Mouse (Mus musculus) lung, adult 2 months (tissue): ENCODE results near the gene Kcnh2. TPM values are rescaled to one million over a fixed set of nuclear protein-coding genes. Genes with fewer than 3 reads are reported as not detected.
"Not testable (repeated sequence)": the region's sequence is repeated elsewhere in the genome, so short reads cannot be mapped to it uniquely, and the experiment has no call there.

ENCODE experiments used
- DNase-seq: peaks from one replicate; pipeline ENCODE4 v3.0.0; 2022
- H3K4me1 ChIP-seq: fragments of 200-500 bp; 2 replicates; pipeline ENCODE4 v1.6.1; 2011; ENCODE audit warnings: low read length; ENCODE audit not compliant: control insufficient read depth, insufficient read depth
- H3K4me3 ChIP-seq: fragments of 200-500 bp; replicated peaks from 2 replicates; pipeline ENCODE3; 2011; ENCODE audit warnings: low read depth, mild to moderate bottlenecking, control low read depth, low read length; ENCODE audit errors: extremely low read depth
- CTCF ChIP-seq: fragments of 200-500 bp; IDR thresholded peaks from 2 replicates; pipeline ENCODE4 v1.5.1; 2011; ENCODE audit warnings: mild to moderate bottlenecking, low read length, control low read depth; ENCODE audit not compliant: insufficient read depth
- POLR2A ChIP-seq: fragments of 200-500 bp; IDR thresholded peaks from 2 replicates; pipeline ENCODE4 v1.6.1; 2011; ENCODE audit warnings: low read depth, mild to moderate bottlenecking, control low read depth, low read length, borderline replicate concordance; ENCODE audit errors: extremely low read depth
- WGBS: fragments of 180-500 bp; shearing (Covaris S2); methylation state at CpG from one replicate; pipeline ENCODE4 v1.1.7; 2018; 5-methylcytosine and 5-hydroxymethylcytosine counted together
- polyA plus RNA-seq: library from polyadenylated mRNA; depleted of rRNA; stranded (reverse); fragments of >200 nt; gene quantifications from 2 replicates; pipeline ENCODE4 v1.2.3, GENCODE M21; 2012; rRNA removed

The Kcnh2 gene
- polyA plus RNA-seq, result 29.5 and 37.1 TPM in 2 replicates

DNA sequence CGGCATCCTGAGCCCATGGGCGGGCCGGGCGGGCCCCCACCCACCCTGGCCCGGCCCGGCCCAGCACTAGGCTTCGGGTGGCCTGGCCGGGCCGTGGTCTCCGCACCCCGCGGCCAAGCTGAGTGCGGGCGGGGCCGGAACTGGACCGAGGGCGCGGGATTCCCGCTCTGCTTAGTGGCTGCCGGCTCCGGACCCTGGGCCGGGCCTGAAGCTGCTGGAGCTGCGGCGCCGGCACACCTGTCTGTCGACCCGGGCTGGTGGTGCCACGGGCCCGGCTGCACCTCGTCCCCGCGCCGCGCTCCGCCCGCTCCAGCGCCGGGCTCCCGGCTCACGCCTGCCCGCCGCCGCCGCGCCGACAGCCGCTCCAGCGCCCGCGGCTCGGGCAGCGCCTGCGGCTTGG lies at the start of gene Kcnh2:
Gene Kcnh2, minus strand, starts transcription at position 327 of the 400 bp plus-strand sequence.
- DNase-seq, result no peak
- WGBS, result 2% methylated on average over 53 of the region's 53 CpGs
- Histone ChIP-seq H3K4me1 (peaks cover 8% of the 10 kb centered on the region), H3K4me3 (peak within 1 kb of the TSS; percentile 44)
- TF ChIP-seq POLR2A (no peak), CTCF (no peak)

DNA sequence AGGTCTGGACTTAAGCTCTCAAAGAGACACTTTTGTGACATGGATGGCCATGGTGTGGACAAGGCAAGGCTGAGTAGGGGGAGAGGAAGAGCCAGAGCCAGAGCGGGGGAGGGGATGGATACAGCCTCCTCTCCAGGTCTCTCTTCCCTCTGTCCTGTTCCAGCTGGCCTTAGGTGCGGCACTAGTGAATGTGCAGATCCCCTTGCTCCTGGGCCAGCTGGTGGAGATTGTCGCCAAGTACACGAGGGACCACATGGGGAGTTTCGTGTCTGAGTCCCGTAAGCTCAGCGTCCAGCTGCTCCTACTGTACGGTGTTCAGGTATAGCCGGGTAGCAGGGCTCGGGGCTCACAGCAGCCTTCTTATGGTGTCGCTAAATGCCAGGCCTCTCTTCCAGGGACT lies 49.0 kb upstream of the Kcnh2 start:
- DNase-seq, result no peak
- WGBS, result 92% methylated on average over 11 of the region's 11 CpGs
- Histone ChIP-seq H3K4me1 (no peaks in the 10 kb centered on the region), H3K4me3 (no peak overlapping the region)
- no peak for TF ChIP-seq CTCF
- no peak for TF ChIP-seq POLR2A

DNA sequence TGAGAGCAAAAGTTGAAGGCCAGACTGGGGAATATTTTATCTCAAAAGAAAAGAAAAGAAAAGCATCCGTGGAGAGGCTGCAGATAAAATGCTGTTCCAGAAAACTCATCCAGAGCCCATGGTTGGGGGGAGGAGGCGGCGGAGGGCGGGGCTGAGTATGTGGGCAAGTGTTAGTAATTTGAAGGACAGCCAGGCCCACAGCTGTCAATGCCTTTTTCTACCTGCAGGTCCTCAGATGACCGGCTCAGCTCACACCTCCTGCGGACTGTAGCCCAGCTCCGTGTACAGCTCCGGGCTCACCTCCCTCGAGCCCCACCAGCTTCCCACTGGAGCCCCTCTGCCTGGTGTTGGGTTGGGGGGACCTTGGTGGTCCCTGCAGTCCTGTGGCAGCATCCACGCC lies 48.3 kb upstream of the Kcnh2 start:
- DNase-seq, result no peak
- Histone ChIP-seq H3K4me3 (no peak overlapping the region), H3K4me1 (peaks cover 2% of the 10 kb centered on the region; the same call in 1 of the 2 replicates)
- TF ChIP-seq CTCF (no peak), POLR2A (no peak)
- WGBS, result 87% methylated on average over 10 of the region's 10 CpGs

DNA sequence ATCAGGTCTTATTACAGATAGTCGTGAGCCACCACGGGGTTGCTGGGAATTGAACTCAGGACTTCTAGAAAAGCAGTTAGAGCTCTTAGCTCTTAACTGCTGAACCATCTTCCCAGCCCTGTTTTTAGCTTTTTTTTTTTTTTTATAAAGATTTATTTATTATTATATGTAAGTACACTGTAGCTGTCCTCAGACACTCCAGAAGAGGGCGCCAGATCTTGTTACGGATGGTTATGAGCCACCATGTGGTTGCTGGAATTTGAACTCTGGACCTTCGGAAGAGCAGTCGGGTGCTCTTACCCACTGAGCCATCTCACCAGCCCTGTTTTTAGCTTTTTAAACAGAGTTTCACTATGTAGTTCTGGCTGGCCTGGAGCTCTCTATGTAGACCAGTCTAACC lies 44.9 kb upstream of the Kcnh2 start:
- 90% methylated on average over 6 of the region's 6 CpGs for WGBS
- not testable (repeated sequence) for H3K4me1 ChIP-seq, DNase-seq, H3K4me3 ChIP-seq

DNA sequence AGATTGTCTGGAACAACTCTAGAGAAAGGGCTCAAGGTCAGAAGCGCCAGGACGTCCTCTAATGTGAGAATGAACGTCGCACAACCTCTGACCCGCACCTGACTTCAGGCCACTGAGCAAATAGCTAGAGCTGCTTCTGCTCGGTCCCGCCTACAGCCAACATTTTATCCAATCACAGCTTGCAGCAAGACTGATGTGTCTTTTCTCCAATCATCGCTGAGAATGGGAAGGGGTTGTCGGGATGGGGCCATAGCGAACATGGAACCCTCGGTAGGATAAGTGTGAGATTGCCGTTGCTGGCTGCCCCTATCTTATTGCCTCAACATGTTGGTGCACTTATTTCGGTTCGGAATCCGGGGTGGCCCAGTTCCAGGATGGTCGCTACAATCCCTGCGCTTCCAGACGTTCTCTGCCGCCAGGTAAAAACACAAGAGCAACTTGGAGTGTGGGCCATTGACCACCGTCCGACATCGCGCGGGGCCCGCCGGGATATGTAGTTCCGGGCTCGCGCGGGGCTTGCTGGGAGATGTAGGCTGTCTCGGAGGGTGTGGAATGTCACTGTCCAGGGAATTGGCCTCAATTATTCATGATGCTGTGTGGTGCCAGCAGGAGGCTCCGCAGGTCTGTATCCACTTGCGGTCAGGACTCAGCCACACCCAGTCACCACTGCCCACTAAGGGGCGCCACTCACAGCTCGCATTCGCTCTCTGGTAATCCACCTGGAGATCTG lies 42.9 kb upstream of the Kcnh2 start:
- H3K4me3 ChIP-seq, result peak overlapping the region; percentile 80
- TF ChIP-seq CTCF, result peak; percentile 60
- peak; percentile 68; the same call in 1 of the 2 replicates for TF ChIP-seq POLR2A
- WGBS, result 1% methylated on average over 36 of the region's 36 CpGs
- peaks cover 8% of the 10 kb centered on the region for H3K4me1 ChIP-seq
- peak; percentile 97 for DNase-seq

DNA sequence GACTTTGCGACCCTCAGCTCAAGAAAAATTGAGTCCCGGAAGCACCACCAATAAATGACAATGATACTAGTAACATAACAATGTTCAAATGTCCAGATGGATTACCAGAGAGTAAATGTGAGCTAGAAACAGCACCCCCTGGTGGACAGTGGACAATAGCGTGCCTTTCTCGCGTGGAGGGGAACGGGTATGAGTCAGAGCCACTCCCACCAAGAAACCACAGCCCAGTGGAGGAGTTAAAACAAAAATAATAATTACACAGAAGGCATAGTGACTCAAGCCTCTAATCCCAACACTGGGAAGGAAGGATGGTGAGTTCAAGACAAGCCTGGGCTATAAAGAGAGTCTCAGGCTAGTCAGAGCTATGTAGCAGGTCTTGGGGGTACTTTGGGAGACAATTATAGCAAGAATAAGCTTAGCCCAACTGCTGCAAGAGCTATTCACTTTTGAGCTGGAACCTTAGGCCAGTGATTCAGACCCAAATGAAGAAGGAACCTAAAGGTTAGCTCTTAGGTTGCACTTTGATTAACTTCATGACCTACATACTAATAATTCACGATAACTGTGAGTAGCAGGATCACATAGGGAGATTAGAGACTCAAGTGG lies 42.1 kb upstream of the Kcnh2 start, which contains the start of gene Abcb8:
Gene Abcb8, plus strand, starts transcription at position 272 of the 606 bp plus-strand sequence.
- TF ChIP-seq POLR2A (no peak), CTCF (peak; percentile 83)
- Histone ChIP-seq H3K4me1 (peaks cover 8% of the 10 kb centered on the region), H3K4me3 (peak within 1 kb of the TSS; percentile 80)
- 18% methylated on average over 7 of the region's 7 CpGs for WGBS
- peak; percentile 77 for DNase-seq

DNA sequence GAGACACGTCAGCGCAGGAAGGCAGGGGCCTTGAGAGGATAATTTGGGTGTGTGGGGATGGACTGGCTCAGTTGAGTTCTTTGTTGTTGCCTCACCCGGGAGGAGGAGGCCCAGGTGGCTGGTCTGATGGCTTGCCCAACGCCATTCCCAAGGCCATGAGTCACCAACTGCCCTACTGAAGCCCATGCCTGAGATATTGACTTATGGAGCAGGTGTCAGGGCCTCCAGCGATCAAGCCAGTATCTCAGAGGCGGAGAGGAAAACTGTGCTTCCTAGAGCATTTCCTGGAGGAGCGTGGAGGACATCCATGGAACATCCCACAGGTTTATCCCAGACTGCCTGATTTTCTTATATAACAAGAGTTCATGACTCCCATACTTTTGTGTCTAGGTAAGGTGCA lies 41.3 kb upstream of the Kcnh2 start:
- DNase-seq, result no peak
- H3K4me1 ChIP-seq, result peaks cover 13% of the 10 kb centered on the region
- TF ChIP-seq CTCF (no peak), POLR2A (no peak)
- no peak overlapping the region for H3K4me3 ChIP-seq
- WGBS, result 65% methylated on average over 7 of the region's 7 CpGs

DNA sequence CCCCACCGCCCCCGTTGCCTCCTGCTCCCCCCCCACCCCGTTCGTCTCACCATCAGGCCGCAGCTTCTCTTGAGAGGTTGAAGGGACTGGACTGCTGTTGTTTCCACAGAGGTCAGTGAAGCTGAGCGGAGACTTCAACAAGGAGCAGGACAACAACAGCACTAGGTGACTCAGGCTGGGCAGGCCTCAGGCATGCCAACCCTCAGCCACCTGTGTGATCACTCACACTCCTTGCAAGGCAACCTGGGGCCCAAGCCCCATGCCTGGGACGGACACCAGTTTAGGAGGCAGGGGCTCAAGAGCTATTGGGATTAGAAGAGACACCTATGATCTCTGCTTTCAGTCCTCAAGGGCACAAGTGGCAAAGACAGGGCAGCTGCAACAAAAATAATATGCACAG lies 40.5 kb upstream of the Kcnh2 start, which contains the start of gene Atg9b:
Gene Atg9b, minus strand, starts transcription at position 280 of the 400 bp plus-strand sequence.
- H3K4me1 ChIP-seq, result peaks cover 16% of the 10 kb centered on the region
- TF ChIP-seq POLR2A, result no peak
- no peak for TF ChIP-seq CTCF
- 89% methylated on average over 7 of the region's 7 CpGs for WGBS
- DNase-seq, result no peak
- H3K4me3 ChIP-seq, result no peak within 1 kb of the TSS

DNA sequence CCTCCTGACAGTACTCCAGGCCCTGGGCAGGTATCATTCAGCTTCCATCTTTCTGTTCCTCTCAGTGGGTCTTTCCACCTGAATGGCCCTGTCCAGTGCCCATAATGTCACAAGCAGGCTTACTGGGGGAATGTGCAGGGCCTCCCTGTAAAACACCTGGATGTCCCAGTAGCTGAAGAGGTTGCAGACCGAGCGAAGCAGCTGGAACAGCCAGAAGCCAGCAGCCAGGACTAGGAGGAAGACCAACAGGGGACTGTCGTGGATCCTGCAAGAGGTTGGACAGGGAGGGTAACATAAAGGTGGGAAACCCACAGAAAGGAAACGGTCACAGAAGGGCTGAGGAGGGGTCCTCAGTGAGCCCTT lies 38.2 kb upstream of the Kcnh2 start:
- Histone ChIP-seq H3K4me1 (peaks cover 14% of the 10 kb centered on the region), H3K4me3 (no peak overlapping the region)
- TF ChIP-seq CTCF (no peak), POLR2A (no peak)
- whole genome bisulfite sequencing, result 84% methylated on average over 4 of the region's 4 CpGs
- no peak for DNase-seq

DNA sequence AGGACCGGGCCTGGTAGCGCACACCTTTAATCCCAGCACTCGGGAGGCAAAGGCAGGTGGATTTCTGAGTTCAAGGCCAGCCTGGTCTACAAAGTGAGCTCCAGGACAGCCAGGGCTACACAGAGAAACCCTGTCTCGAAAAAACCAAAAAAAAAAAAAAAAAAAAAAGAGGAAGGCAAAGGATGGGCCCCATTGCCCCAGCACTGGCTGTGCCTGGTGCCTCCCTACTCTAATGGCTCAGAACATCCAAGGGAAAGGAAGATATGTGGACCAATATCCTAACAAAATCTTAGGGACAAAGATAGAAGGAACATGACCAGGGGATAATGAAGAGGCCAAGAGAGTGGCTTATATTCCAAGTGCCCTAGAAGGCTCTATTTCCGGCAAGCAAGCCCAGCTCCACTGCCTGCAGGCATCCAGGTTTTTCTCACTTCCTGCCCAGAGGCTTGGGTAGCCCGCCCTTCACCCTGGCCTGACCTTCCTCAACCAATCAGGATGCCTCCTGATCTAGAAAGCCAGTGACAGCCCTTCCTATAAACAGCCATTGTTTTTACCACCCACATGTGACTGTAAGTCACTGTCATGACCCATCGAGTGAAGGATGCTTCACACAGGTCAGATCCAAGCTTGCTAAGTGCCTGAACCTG lies 37.7 kb upstream of the Kcnh2 start:
- Histone ChIP-seq H3K4me1 (peaks cover 17% of the 10 kb centered on the region), H3K4me3 (no peak overlapping the region)
- WGBS, result 58% methylated on average over 7 of the region's 7 CpGs
- TF ChIP-seq CTCF (no peak), POLR2A (no peak)
- DNase-seq, result no peak
